Mouse (Mus musculus): ENCODE results near the gene Pou5f1.

DNA sequence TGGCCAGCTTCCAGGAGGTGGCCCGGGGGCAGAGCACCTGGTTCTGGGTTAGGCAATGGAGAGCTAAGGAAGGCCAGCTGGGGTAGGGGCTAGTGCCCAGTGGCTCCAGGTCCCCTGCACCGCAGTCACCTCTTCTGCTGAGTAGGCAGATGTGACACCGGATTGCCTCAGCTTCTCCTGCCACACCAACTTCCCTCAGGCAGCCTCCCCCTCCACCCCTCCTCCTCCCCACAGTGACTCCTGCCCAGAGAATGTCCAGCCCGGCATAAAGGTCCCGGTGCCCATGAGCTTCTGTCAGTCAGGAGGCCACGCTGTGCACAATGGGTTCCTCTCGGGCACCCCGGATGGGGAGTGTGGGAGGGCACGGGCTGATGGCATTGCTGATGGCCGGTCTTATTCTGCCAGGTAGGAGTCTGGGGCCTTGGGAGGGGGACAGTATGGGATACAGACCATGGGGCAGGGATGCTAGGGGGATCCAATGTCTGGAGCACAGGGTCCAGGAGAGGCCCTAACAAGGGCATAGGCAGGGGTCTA is 46.1 kb downstream of the Pou5f1 start, which contains the start of gene Cdsn:
- TF ChIP-seq CTCF (IDR thresholded peaks at IDR 0.05; ENCODE audit: control insufficient read depth, insufficient read depth, low read length) = no peak
- no peak for TF ChIP-seq POLR2A (IDR thresholded peaks at IDR 0.05; ENCODE audit: borderline replicate concordance, control insufficient read depth, low read depth, low read length)

All from bone marrow, adult 2 months (tissue).